In the genomic region with DNA sequence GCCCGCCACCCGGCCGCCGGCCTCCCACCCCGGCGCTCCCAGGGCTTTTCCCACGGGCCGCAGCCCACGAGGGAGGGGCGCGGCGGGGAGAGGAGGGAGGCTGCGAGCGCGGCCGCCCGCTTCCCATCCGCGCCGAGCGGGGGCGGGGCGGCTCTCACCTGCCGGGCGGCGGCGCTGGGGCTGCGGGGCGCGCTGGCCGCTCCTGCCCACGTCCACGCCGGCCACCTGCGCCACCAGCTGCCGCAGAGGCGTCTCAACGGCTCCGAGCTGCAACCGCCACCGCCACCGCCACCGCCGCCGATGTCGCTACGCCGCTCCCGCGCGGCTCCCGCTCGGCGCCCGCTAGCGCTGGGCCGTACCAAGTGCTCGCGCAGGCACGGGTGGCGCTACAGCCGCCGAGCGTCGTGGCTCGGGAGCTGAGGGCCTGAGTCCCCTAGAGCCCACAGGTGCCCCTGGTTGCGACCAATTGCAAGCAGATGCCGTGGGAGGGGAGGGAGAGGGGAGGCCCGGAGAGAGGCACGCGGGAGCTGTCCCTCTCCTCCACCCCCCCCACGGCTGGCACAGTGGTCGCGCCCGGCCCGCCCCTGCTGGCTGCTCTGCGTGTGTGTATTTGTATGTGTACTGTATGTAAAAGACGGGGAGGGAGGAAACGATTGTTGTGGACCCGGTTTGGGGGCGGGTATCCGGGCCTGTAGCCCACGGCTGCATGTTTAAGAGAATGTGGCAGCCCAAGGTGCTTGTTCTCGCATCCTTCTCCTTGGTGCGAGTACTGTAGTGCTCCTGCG, we compare ENCODE assay signal across 7 mouse cellular contexts. TPM values are rescaled to one million over a fixed set of nuclear protein-coding genes. Genes with fewer than 3 reads are reported as not detected.
DNase-seq lines count a peak whose midpoint lies in the region; ATAC-seq lines count a peak whose summit lies in the region.

A gene (minus strand): TSS at position 343 of the 785 bp plus-strand sequence.

- H3K9me3 ChIP-seq in embryonic facial prominence, embryonic 11.5 days (replicated peaks; ENCODE audit: control insufficient read depth, low read length) = no peaks in the 10 kb centered on the region
- H3K9me3 ChIP-seq in limb, embryonic 11.5 days (ENCODE audit: control insufficient read depth, low read length) = no peaks in the 10 kb centered on the region
- H3K9me3 ChIP-seq in midbrain, embryonic 14.5 days (ENCODE audit: control insufficient read depth, low read length) = no peaks in the 10 kb centered on the region

- under 1% methylated on average over 48 of the region's 86 CpGs for WGBS in embryonic facial prominence, embryonic 11.5 days
- WGBS in limb, embryonic 11.5 days = 0% methylated on average over 60 of the region's 86 CpGs
- WGBS in midbrain, embryonic 14.5 days = 2% methylated on average over 59 of the region's 86 CpGs

- ATAC-seq in embryonic facial prominence, embryonic 11.5 days (replicated peaks; ENCODE audit: insufficient number of reproducible peaks, low FRiP score, low TSS enrichment, low read depth) = peak; percentile 93
- peak; percentile 90 for ATAC-seq in limb, embryonic 11.5 days (ENCODE audit: insufficient number of reproducible peaks, low FRiP score, low TSS enrichment, low read depth)
- peak; percentile 93 for ATAC-seq in midbrain, embryonic 14.5 days (ENCODE audit: low FRiP score, low TSS enrichment)

- peak within 1 kb of the TSS; percentile 96 for H3K27ac ChIP-seq in embryonic facial prominence, embryonic 11.5 days (replicated peaks; ENCODE audit: low read depth, low read length)
- peak within 1 kb of the TSS; percentile 97 for H3K27ac ChIP-seq in limb, embryonic 11.5 days (replicated peaks; ENCODE audit: low read depth, low read length)
- peak within 1 kb of the TSS; percentile 99 for H3K27ac ChIP-seq in midbrain, embryonic 14.5 days (replicated peaks; ENCODE audit: low read depth, low read length)

- H3K4me3 ChIP-seq in embryonic facial prominence, embryonic 11.5 days (ENCODE audit: low read depth, low read length) = peak within 1 kb of the TSS; percentile 96
- H3K4me3 ChIP-seq in limb, embryonic 11.5 days (ENCODE audit: low read depth, low read length) = peak within 1 kb of the TSS; percentile 86
- H3K4me3 ChIP-seq in midbrain, embryonic 14.5 days (replicated peaks; ENCODE audit: low read depth, low read length) = peak within 1 kb of the TSS; percentile 93

- H3K4me2 ChIP-seq in embryonic facial prominence, embryonic 11.5 days (ENCODE audit: low read depth, low read length) = peak within 1 kb of the TSS; percentile 58
- peak within 1 kb of the TSS; percentile 67 for H3K4me2 ChIP-seq in limb, embryonic 11.5 days (ENCODE audit: low read depth, severe bottlenecking)
- H3K4me2 ChIP-seq in midbrain, embryonic 14.5 days (ENCODE audit: low read length) = peak within 1 kb of the TSS; percentile 78

- H3K4me1 ChIP-seq in embryonic facial prominence, embryonic 11.5 days (ENCODE audit: control insufficient read depth, insufficient read depth, low read length) = no peaks in the 10 kb centered on the region
- peaks cover 11% of the 10 kb centered on the region for H3K4me1 ChIP-seq in limb, embryonic 11.5 days (ENCODE audit: control insufficient read depth, insufficient read depth, low read length)
- peaks cover 23% of the 10 kb centered on the region for H3K4me1 ChIP-seq in midbrain, embryonic 14.5 days (ENCODE audit: control insufficient read depth, insufficient read depth, low read length)

- DNase-seq in adrenal gland, postnatal 14 days = peak; percentile 93
- DNase-seq in embryonic facial prominence, embryonic 11.5 days (ENCODE audit: low spot score) = peak; percentile 88
- DNase-seq in heart, adult 11 months = peak; percentile 98
- peak; percentile 90 for DNase-seq in kidney, adult 18-20 months
- peak; percentile 95 for DNase-seq in limb, embryonic 11.5 days (ENCODE audit: low spot score)
- peak; percentile 94 for DNase-seq in midbrain, embryonic 14.5 days
- DNase-seq in spleen, adult 18-20 months = peak; percentile 78 to 89

- no peaks in the 10 kb centered on the region for H3K27me3 ChIP-seq in embryonic facial prominence, embryonic 11.5 days (ENCODE audit: control insufficient read depth, insufficient read depth, low read length)
- H3K27me3 ChIP-seq in limb, embryonic 11.5 days (ENCODE audit: control insufficient read depth, insufficient read depth, low read length) = no peaks in the 10 kb centered on the region
- no peaks in the 10 kb centered on the region for H3K27me3 ChIP-seq in midbrain, embryonic 14.5 days (ENCODE audit: control insufficient read depth, insufficient read depth, low read length)

- H3K36me3 ChIP-seq in embryonic facial prominence, embryonic 11.5 days (replicated peaks; ENCODE audit: control insufficient read depth, insufficient read depth, low read depth, low read length) = peaks cover 2% of the 10 kb centered on the region; the same call in 1 of the 2 replicates
- peaks cover 3% of the 10 kb centered on the region; the same call in 1 of the 2 replicates for H3K36me3 ChIP-seq in limb, embryonic 11.5 days (ENCODE audit: control insufficient read depth, insufficient read depth, low read length)
- H3K36me3 ChIP-seq in midbrain, embryonic 14.5 days (ENCODE audit: control insufficient read depth, insufficient read depth, low read length) = peaks cover 29% of the 10 kb centered on the region

- peak within 1 kb of the TSS; percentile 97 for H3K9ac ChIP-seq in embryonic facial prominence, embryonic 11.5 days (replicated peaks; ENCODE audit: low read length)
- H3K9ac ChIP-seq in limb, embryonic 11.5 days (ENCODE audit: low read length) = peak within 1 kb of the TSS; percentile 94
- peak within 1 kb of the TSS; percentile 99 for H3K9ac ChIP-seq in midbrain, embryonic 14.5 days (replicated peaks; ENCODE audit: low read length)

RNA-seq across cellular contexts. Expression of the gene that starts here (rescaled TPM):
- total RNA-seq in adrenal gland, postnatal 14 days (2021) = 61.0 and 61.9 TPM in 2 replicates
- polyA plus RNA-seq in embryonic facial prominence, embryonic 11.5 days (2014; fragmentation: Nextera tagmentation; extraction: Ambion mirVana) = 382 and 425 TPM in 2 replicates
- polyA plus RNA-seq in limb, embryonic 11.5 days (2014; fragmentation: Nextera tagmentation; extraction: Ambion mirVana) = 313 and 341 TPM in 2 replicates
- 381 and 396 TPM in 2 replicates for polyA plus RNA-seq in midbrain, embryonic 14.5 days (2014; fragmentation: Nextera tagmentation; extraction: Ambion mirVana)

Comparison
In these comparisons a context has a peak if more than half of its experiments do, and no peak if none do; other contexts are left out.
1. Peak in every context shown above with its lines: DNase-seq, ATAC-seq, H3K4me3 ChIP-seq and H3K27ac ChIP-seq.